Mouse (Mus musculus) retina, embryonic 14.5 days (tissue): ENCODE results near the gene Ptar1.
"Not testable (repeated sequence)": the region's sequence is repeated elsewhere in the genome, so short reads cannot be mapped to it uniquely, and the experiment has no call there.

Experiments
- DNase-seq: peaks from one replicate; pipeline ENCODE4 v3.0.0-alpha.2; 2015; ENCODE audit warnings: low spot score

Gene Ptar1

DNA sequence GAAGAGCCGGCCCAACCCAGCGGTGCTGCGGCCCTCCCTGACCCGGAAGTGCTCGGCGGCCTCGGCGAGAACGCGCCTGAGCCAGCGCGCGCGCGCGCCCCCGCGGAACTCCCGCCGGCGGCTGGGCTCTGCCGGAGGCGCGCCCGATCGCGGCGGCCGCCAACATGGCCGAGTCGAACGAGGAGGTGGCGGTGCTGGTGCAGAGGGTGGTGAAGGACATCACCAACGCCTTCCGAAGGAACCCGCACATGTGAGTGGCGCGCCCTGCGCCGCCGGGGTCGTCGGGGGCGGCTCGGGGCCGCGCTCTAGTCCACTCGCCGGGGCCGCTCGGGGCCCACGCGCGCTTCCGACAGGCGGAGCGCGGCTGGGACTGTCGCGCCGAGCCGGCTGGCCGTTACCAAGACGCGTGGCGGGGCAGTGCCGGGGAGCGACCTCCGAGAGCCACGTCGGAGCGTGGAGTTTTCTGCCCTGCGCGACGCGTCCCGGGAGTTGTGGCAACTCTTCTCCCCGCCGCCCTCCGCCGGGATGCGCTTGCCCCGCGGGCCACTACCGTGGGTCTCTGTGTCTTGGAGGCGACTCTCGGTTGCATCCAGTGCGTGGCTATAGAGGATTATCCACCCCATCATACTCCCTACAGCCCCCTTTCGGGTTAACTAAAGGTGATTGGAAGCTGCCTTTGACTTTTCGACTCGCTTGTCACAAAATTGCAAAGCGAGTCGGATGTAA, at the start of gene Ptar1:
TSS of gene Ptar1 (plus strand) at position 134 of the 726 bp plus-strand sequence.
- peak; percentile 91 for DNase-seq

DNA sequence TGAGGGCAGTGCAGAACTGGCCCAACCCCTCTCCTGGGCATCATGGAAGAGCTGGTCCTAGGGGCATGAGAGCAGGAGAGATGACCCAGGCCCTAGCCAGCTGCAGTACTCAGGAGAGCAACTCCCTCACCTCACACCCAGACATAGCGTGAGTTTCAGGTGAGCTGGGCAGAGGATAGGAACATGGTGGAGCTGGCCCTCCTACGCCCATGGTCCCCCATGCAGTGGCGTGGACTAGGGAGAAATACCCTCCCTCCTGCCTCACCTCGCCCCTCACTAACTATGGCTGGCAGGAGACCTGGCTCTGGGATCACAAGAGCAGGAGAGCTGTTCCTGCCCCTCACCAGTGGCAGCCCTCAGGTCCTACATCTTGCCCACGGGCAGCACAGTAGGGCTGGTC, 43.4 kb upstream of the Ptar1 start:
- DNase-seq: no peak

DNA sequence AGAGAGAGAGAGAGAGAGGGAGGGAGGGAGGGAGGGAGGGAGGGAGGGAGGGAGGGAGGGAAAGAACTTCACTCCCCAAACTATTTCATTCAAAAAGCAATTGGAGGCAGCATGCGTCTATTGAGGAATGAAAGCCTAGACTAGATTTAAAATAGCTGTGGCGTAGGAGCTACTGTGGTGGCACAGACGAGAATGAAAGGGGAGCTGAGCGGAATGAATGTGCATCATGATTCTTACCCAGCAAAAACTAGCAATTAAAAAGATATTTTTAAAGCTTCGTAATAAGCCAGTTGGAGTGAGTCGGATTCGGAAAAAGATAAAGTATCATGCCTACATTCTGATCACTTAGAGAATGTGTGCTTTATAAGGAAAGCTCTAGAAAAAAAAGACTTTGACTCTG, 41.9 kb upstream of the Ptar1 start:
- no peak for DNase-seq

DNA sequence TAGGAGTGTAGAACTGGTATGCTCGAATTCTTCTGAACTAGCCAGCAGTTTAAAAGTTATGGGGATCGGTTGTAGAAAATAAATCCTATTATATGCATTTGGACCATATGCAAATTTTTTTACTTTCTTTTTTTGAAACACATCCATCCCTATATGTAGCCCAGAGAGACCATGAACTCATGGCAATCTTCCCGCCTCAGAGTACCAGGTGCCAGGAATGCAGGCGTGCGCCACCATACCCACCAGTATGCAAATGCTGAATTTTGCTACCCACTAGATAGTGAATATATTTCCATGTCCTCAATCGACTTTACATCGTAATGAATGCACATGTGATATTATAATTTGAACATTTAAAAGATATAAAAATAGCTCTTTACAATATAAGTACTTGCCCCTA, 39.9 kb upstream of the Ptar1 start:
- no peak for DNase-seq

DNA sequence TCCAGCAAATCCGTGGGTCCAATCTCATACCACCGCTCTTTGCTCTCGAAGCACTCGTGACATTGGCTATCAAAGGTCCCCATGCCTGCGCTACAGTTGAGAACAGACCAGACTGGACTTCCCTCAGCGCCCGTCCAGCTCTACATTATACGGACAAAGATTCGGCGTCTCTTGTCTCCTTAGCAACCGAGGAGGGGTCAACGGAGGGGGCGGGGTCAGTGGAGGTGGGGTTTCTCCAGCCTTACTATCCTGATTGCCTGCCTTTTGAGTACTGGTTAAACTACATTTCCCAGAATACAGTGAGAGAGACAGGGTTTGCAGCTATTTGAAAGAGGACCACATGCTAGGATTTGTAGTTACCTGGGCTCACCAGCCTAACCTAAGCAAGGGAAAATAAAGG, 34.6 kb upstream of the Ptar1 start, which contains the start of gene 1700028P14Rik:
TSS of gene 1700028P14Rik (minus strand) at position 169 of the 400 bp plus-strand sequence.
- peak; percentile 85 for DNase-seq

DNA sequence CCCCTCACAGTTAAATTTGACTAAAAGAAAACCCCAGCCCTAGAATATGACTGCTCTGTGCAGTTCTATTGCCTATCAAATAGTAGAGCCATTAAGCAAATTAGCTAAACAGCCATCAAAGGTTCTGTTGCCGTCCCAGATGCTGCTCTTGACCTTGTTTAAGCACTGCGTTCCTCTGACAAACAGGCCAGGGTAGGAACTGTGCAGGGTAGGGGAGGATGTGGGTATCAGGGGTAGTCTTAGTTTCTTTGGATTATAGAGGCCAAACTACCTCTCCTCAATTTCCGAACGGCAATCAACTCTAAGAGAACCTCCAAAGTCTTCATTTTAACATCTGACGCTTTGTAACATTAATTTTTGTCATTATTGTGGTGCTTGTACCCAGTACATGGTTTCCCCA, 34.1 kb upstream of the Ptar1 start:
- no peak for DNase-seq

DNA sequence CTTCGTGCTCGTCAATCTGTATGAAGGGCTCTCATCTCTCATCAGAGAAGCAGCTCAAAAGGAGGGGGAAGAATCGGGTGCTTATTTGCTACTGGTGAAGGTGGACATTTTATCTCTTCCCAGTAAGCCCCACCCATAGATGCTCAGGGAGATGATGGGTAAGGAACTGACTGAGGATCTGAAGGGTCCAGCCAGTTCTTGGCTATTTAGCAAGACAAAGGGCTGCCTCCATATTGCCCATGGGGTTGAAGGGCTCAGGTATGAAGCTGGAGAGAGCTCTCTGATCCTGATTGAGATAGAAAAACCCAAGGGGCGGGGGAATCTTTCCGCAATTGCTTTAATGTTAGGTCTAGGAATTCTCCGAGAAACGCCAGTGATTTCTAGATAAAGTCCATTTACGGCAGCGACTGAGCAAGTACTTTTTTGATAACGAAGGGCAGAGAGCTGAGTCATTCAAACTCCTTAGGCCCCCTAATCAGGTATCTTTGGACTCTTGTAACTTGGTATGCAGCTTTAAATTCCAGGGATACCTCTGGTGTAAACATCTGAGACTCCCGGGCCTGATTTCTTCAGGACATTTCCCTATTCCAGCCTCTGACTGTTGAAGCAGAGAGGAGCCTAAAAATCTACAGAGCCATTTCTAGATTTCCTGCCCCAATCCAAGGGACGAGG, 29.8 kb upstream of the Ptar1 start:
- no peak for DNase-seq

DNA sequence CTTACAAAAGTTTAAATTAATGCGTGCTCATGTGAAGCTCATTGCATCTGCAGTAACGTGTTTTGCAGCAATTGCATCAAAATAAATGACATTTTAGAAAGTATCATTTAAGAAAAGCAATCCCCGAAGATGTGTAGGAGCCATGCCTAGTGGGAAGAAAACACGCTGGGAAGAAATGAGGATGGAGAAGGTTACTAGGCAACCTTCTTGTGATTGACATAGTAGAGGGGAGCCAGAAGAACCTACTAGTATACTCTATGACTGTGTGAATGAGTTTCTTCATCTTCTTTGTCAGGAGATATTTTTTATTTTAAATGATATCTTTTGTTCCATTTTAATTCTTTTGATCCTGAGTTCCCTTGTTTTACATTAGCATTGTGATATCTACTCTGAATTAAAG, 28.9 kb upstream of the Ptar1 start:
- DNase-seq: no peak

DNA sequence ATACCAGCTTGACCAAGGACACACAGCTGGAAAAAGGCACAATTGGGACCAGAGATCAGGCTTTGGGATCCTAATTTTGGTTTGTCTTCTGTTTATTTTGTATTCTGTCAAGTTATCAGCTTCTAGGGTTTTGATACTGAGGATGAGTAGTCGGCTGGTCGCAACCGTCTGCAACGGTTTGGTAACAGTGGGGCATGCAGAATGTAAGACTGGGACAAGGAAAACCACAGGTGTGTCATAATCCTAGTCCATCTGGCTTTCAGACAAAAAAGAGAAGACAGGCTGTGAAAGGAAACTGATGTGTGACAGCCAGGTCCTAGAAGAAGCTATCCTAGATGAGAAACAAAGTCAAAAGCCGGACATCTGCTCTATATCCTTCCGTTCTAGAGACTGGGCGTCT, 23.1 kb upstream of the Ptar1 start:
- no peak for DNase-seq

DNA sequence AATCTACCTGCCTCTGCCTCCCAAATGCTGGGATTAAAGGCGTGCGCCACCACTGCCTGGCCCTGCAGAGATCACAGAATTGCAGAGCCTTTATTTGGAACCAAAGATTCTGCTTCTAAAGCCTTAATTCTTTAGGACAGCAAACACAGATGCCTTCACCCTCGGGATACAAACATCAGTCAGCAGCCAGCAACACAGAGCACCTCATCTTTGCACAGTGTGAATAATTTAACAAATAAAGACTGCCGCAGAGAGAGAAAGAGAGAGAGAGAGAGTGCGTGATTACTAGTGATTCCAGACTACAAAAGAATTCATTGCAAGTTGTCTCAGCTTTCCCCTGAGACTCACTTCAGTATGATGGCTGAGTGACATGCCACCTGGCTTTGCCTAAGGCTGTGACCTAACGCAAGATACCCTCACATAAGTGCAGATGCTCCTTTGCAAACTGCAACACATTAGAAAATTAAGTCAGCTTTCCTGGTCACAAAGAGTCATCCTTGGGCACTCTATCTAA, 19.0 kb upstream of the Ptar1 start:
- DNase-seq: no peak

DNA sequence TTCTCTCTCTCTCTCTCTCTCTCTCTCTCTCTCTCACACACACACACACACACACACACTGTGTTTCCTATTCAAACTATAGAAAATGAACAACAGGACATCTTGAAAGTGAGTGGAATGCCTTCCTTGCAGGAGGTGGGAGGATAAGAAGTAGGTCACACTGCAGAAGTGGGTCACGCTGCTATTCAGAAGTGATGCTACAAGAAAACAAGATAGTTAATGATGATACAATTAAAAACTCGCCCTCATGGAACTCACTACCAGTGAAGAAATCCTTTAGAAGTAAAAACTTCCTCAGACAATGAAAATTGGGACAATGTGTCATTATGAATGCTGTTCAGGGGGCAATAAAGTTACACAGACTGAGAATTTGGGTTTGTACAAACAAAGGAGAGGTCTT, 14.2 kb upstream of the Ptar1 start:
- DNase-seq: peak; percentile 67

DNA sequence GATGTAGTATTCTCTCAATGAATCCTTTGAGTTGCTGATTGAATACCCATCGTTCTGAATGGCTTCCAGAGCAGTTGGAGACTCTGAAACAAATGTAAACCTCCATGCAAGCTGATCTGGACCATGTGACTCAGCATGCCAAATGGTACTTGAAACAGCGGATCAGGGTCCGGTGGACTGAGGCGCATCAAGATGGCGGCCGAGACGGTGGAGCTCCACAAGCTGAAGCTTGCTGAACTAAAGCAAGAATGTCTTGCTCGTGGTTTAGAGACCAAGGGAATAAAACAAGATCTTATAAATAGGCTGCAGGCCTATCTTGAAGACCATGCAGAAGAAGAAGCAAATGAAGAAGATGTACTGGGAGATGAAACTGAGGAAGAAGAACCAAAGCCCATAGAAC, 11.6 kb upstream of the Ptar1 start:
- not testable (repeated sequence) for DNase-seq

DNA sequence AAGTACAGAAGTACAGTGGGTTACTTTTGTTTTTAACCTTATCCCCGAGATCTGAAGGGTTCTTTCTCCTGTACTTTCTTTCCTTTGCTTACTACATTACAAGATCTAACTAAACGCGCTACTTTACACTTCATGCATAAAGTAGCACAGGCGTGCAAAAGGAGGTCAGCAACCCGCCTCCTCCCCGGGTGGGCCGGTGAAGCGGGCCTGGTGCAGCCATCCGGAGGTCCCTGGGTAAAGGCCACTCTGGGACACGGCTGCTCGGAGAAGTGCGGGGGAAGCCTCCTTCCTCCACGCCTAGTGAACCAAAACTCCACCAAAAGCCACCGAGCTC, 300 bp upstream of the Ptar1 start:
- no peak for DNase-seq

DNA sequence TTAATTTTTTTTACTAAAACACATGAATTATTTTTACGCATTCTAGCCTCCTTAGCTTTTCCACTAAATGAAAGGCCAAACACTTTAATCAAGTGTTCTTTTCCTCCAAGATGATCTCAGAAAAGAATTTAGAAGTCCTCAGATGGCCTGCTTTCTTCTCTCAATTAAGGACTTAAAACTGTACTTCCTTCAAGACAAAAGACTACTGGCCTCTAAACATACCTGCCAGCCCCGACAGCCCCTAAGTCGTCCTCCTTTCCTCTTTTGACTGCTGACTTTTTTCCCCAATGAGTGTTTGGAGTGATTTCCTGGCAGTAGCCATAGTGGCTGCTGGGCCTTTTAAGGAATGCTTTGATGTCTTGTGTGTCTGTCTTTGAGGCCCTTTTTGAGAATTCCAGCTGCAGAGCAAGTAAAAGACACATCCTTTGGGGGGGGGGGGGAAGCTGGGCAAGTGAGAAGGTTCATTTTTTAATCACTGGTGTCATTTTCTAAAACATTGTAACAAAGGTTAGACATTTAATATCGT, 1.3 kb downstream of the Ptar1 start:
- peak; percentile 12 for DNase-seq

DNA sequence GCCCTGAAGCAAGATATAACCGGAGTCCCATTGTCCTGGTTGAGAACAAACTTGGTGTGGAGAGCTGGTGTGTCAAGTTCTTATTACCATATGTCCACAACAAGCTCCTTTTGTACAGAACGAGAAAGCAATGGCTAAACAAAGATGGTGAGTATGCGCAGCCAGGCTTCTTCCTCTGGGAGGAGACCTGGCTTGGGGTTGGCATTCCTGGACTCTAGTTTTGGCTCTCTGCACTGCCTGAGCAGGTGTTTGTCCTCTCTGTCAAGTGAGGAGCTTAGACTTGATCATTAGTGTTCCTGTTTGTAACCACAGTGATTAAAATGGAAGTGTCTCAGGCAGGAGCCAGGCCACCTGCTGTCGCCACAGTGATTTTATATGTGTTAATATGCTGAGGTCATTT, 7.1 kb downstream of the Ptar1 start:
- no peak for DNase-seq

DNA sequence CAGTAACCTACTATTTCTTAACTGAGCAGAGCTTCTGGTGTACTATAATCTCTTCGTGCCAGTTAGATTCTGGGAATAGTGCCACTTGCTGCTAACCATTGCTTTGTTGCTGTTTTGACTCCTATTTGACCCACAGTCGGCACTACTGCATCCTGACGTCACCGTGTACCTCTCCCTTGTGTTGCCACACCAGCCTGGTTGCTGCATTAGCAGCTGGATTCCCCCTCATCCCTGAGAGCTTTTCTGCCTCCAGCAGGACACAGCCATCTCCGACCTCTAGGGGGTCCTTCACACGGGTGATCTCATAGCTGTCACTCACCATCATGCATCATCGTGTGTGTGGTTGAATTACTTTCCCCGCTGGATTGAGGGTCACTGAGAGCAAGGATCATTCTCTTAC, 10.6 kb downstream of the Ptar1 start:
- peak; percentile 39 for DNase-seq

DNA sequence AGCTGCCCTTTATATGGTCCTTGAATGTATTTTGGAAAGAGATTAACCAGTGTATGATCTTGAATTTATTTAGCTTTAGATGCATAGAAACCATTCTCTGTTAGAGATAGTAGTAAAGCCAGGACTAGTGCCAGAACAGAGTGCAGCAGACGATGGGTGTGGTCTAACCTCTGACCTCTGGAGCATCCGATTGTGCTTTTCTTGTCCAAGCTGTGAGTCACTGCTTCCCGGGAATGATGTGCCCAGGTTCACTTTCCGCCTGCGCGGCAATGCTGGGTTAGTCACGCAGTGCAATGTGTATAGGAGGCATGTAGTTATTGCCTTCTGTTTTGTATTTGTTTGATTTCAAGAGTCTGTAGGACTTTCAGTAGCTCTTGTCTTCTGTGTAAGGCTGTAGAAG, 11.1 kb downstream of the Ptar1 start:
- DNase-seq: no peak

DNA sequence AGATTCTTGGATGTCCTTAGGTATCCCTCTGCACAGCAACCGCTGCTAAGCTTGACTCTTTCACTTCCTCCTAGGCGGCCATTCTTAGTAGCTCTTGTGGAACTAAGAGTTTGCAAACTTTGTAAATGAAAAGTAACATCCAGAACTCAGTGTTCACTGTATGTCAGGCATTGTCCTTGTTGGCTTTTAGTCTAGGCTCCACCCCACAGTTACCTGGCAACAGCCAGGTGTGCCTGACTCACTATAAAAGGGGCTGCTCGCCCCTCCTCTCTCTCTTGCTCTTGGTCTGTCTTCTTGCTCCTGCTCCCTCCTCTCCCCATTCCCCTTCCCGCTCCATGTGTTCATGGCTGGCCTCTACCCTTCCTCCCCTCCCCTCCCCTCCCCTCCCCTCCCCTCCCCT, 11.9 kb downstream of the Ptar1 start:
- no peak for DNase-seq

DNA sequence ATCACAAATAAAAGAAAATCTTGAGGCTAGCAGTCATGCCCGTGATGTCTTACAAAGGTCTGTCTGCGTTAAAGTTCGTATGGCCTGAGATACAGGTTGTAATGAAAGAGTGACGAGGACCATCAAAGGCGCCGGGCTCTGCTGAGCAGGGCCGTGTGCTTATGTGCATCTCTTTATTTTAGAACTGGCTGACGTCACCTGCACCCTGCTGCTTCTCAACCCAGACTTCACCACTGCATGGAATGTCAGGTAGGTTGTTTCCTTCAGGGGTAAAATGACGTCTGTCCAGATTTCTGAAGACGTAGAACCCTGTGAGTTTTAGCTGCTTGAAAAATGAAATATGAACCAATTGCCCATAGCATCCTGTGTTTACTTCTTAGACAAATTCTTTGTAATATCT, 15.7 kb downstream of the Ptar1 start:
- no peak for DNase-seq

DNA sequence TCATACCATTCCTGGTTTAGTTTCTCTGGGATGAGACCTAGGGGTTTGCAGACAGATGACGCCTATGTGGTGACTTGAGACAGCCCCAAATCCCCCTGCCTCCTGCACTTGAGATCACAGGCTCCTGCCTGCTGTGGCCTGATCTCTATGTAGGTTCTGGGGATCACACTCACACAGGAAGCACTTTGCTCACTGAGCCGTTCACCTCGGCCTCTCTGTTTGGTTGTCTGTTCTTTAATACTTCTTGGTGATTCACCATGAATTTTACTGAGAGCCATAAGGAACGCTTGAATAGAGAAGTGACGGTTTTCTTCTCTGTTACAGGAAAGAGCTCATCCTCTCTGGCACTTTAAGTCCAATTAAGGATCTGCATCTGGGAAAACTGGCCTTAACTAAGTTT, 18.2 kb downstream of the Ptar1 start:
- DNase-seq: no peak

DNA sequence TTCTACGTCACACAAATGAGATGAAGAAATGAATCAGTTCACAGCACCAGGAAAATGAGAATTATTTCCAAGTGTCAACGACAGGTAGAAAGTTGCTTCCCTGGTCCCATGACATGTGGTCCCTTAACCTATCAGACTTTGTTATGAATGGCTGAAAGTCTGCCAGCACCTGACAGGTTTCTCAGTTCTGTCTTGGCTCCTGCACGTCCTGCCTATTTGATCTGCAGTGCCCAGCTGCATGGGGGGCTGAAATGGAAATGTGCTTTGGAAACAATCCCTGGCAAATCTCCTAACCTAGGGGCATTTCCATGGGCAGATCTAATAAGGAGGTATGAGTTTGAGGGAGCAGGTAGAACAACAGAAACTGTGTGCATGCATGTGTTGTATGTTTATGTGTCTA, 59.3 kb downstream of the Ptar1 start:
- DNase-seq: no peak

DNA sequence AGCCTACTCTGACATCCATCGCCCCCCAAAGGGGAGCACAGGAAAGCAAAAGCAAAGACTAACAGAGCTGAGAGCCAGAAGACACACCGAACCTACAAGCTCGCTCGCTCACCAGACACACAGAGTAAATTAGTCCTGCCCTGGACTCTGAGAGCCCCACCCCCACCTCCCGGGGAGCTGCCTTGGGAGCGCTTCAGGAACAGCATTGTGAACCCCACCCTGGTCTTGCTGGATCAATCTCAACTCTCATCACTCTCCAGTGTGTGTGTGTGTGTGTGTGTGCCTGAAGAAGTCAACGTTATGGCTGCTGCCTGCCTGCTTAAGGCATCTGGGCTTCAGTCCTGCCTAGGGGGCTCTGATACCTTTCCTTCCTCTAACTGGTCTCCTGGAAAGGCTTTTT, 69.8 kb downstream of the Ptar1 start:
- DNase-seq: peak; percentile 25

DNA sequence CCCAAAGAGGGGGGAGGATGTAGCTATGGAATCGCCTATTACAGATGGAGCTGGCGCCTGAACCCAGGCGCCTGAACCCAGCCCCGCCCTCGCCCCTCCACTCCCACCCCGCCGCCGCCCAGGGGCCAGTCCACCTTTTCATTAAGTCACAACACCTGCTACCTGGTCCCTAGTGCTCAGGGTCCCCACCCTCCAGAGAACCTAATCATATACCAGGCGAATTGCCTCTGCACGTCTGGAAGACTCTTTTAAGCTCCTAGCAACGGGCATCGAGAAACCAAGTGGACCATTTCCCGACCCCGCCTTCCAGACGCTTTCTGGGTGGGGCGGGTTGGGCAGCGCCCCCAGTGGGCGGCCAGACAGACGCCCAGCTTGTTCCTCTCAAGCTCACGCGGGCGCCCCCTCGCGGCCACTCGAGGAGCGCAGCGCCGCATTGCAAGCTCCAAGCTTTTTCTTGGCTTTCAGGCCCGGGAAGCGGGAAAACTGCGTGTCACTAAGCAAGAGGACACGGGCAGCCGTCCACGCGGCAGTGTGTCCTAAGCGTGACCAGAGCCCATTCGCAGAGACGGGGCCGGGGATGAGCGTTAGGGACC, 70.8 kb downstream of the Ptar1 start:
- peak; percentile 97 for DNase-seq
